Mouse (Mus musculus): ENCODE measurements around the gene Sfrp2. TPM values are rescaled to one million over a fixed set of nuclear protein-coding genes. Genes with fewer than 3 reads are reported as not detected.

Sfrp2 gene
- total RNA-seq, 2 experiments from 2014 or later, result 56.2 to 63.9 TPM

Other genes with a start within 250 kb of the Sfrp2 start
- gene Tlr2, start 75.4 kb downstream of the Sfrp2 start, total RNA-seq (2021), result 1 to 10 TPM; 1.5 to 1.6 TPM